Mouse (Mus musculus) spleen, adult 2 months (tissue): ENCODE measurements around the gene Slc43a2. TPM values are rescaled to one million over a fixed set of nuclear protein-coding genes. Genes with fewer than 3 reads are reported as not detected.

Source experiments
- DNase-seq, 2 experiments: peaks; one replicate each; pipeline versions ENCODE4 v3.0.0 to v3.0.0-alpha.2; 2012 to 2021; ENCODE audit warnings: low spot score in 2 of 2, low read depth in 1 of 2
- H3K27ac ChIP-seq: fragments of 200-500 bp; 2 replicates; pipeline ENCODE4 v1.5.1; 2012; ENCODE audit warnings: low read length, inconsistent platforms; ENCODE audit not compliant: insufficient read depth
- H3K27me3 ChIP-seq: fragments of 200-500 bp; 2 replicates; pipeline ENCODE4 v1.6.1; 2012; ENCODE audit warnings: mild to moderate bottlenecking, moderate library complexity, low read length, inconsistent platforms; ENCODE audit not compliant: control insufficient read depth, insufficient read depth
- H3K36me3 ChIP-seq: fragments of 200-500 bp; 2 replicates; pipeline ENCODE4 v1.6.1; 2012; ENCODE audit warnings: mild to moderate bottlenecking, low read length, inconsistent platforms; ENCODE audit not compliant: control insufficient read depth, insufficient read depth
- H3K4me1 ChIP-seq: fragments of 200-500 bp; 2 replicates; pipeline ENCODE4 v1.6.1; 2011; ENCODE audit warnings: inconsistent platforms; ENCODE audit not compliant: control insufficient read depth, insufficient read depth, insufficient read length
- H3K4me3 ChIP-seq: fragments of 200-500 bp; 2 replicates; pipeline ENCODE4 v1.5.1; 2011; ENCODE audit warnings: mild to moderate bottlenecking, inconsistent platforms; ENCODE audit not compliant: insufficient read depth, insufficient read length; ENCODE audit errors: extremely low read depth
- CTCF ChIP-seq: fragments of 200-500 bp; IDR thresholded peaks from 2 replicates; pipeline ENCODE4 v1.5.1; 2011; ENCODE audit warnings: mild to moderate bottlenecking, inconsistent platforms; ENCODE audit not compliant: insufficient read depth, insufficient read length, insufficient replicate concordance; ENCODE audit errors: extremely low read depth
- POLR2A ChIP-seq: fragments of 200-500 bp; IDR thresholded peaks from 2 replicates; pipeline ENCODE4 v1.6.1; 2011; ENCODE audit warnings: low read depth, low read length, inconsistent platforms
- WGBS: fragments of 180-500 bp; shearing (Covaris S2); methylation state at CpG from one replicate; pipeline ENCODE4 v1.1.7; 2018; 5-methylcytosine and 5-hydroxymethylcytosine counted together
- polyA plus RNA-seq: library from polyadenylated mRNA; depleted of rRNA; stranded (reverse); fragments of >200 nt; gene quantifications from 2 replicates; pipeline ENCODE4 v1.2.3, GENCODE M21; 2012

Slc43a2 gene
- polyA plus RNA-seq, 1 experiment = 57.3 TPM

DNA sequence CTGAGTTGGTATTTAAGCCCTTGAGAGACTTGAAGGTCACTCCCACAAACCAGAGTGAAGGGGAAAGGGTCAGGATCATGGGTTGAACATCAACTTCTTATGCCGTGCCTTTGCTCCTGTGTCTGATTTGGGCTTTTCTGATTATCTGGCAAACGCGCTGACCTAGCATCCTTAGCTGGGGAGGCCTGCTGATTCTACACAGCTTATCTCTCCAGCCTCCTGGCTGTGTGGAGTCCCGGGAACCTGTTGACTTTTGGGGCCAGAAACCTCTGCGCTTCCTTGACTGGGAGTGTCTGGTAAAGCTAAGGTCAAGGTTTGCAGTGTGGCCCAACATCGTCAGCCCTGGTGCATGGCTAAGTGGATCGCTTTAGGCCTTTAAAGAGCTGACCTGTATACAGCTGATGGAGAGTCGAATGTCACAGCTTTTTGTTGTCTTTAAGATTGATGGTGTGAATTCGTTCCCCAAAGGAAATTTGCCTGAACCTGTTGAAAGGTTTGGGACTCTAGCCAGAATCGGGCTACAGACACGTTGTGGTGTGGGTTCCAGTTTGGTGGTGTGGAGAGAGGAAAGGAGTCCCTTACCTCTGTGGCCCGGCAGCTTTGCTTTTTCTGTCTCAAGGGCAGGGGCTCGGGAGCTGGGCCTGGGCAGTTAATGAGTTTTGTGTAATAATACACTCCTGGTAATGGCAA, 3.8 kb downstream of the Slc43a2 start:
- WGBS = 61% methylated on average over 13 of the region's 13 CpGs
- Histone ChIP-seq H3K27me3 (no peaks in the 10 kb centered on the region), H3K4me3 (no peak overlapping the region), H3K4me1 (peaks cover 37% of the 10 kb centered on the region), H3K36me3 (peaks cover 3% of the 10 kb centered on the region; the same call in 1 of the 2 replicates), H3K27ac (0 out of 2 replicates have a peak overlapping the region, but pooled peaks have one; percentile 8)
- no peak for DNase-seq
- TF ChIP-seq POLR2A (no peak), CTCF (no peak)

DNA sequence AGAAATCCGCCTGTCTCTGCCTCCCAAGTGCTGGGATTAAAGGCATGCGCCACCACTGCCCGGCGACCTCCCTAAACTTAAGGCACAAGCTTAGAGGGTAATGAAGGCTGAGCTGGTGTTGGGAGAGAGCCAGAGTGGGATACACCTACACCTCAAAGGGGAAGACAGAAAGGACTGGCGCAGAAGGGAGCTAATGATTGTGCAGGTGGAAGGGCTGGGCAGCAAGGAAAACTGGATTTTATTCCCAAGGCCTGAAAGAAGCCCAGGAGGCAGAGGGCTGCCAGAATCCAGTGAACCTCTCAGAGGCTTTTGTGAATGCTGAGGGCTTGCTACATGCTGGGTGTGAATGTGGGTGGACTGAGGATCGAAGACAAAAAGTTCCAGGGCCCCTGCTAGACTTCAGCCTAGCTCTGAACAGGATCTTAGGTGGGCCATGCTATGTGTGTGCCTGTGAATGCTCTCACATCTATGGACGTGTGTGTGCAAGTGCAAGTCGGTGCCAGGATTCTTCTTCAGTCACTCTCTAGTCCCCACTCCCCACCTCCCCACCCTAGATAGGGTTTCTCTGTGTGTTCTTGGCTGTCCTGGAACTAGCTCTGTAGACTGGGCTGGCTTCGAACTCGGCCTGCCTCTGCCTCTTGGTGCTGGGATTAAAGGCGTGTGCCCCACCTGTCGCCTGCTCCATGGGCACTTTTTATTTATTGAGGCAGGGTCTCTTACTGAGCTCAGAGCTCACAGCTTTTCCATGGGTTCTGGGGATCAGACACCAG, 4.9 kb downstream of the Slc43a2 start:
- peaks cover 49% of the 10 kb centered on the region for H3K4me1 ChIP-seq
- WGBS = 91% methylated on average over 12 of the region's 12 CpGs
- DNase-seq = no peak
- H3K4me3 ChIP-seq = no peak overlapping the region
- H3K36me3 ChIP-seq = peaks cover 4% of the 10 kb centered on the region; the same call in 1 of the 2 replicates
- H3K27me3 ChIP-seq = no peaks in the 10 kb centered on the region
- no peak overlapping the region for H3K27ac ChIP-seq
- TF ChIP-seq CTCF (no peak), POLR2A (no peak)

DNA sequence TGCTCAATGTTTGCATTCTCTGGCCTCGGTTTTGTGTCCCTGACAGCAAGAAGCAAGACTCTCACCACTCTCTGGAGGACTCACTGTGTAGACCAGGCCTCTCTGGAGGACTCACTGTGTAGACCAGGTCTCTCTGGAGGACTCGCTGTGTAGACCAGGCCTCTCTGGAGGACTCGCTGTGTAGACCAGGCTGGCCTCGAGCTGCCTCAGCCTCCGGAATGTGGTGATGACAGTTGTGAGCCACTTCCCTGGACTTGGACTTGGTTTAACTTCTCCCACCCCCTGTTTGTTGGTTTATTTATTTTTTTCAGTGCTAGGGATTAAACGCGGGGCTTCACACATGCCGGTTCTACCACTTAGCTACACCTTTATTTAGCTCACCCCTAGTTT, 5.5 kb downstream of the Slc43a2 start:
- WGBS = 83% methylated on average over 8 of the region's 8 CpGs
- no peaks in the 10 kb centered on the region for H3K27me3 ChIP-seq
- peaks cover 4% of the 10 kb centered on the region; the same call in 1 of the 2 replicates for H3K36me3 ChIP-seq
- H3K4me3 ChIP-seq = no peak overlapping the region
- DNase-seq = no peak
- peaks cover 52% of the 10 kb centered on the region for H3K4me1 ChIP-seq
- TF ChIP-seq CTCF (no peak), POLR2A (no peak)
- H3K27ac ChIP-seq = no peak overlapping the region; the same call in 1 of the 2 replicates

DNA sequence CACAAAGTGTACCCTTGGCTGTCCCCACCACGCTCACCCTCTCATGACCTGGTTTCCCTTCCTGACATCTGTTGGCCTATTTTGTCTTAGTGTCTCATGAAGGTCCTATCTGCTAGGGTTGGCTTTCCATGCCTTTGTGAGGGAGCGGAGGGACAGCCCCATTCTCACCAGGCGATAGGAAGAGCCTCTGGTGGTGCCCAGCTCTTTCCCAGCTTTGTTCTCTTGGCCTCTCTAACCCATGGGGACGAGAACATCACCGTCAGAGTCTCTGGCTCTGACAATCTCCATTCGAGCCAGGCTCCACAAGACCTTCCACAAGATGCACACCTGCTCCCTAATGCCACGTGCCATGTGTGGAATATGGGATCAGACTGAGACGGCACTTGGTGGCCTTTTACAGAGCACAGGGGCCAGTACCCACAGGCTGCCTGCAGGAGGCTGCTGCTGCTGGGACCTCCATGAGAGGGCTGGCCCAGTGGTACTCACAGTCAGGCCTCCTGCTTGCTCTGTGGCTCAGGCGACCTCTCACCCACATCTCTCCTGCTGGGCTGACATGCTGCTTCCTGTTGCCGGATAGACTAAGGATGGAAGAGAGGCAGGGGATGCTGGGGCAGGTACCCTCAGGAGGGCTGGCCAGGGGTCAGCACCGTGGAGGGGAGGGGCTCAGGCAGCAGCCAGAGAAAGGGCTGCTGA, 6.1 kb downstream of the Slc43a2 start:
- TF ChIP-seq CTCF (no peak), POLR2A (no peak)
- no peaks in the 10 kb centered on the region for H3K27me3 ChIP-seq
- peaks cover 52% of the 10 kb centered on the region for H3K4me1 ChIP-seq
- H3K27ac ChIP-seq = peak overlapping the region; percentile 51
- no peak for DNase-seq
- 60% methylated on average over 11 of the region's 11 CpGs for WGBS
- H3K4me3 ChIP-seq = no peak overlapping the region
- H3K36me3 ChIP-seq = peaks cover 4% of the 10 kb centered on the region; the same call in 1 of the 2 replicates

DNA sequence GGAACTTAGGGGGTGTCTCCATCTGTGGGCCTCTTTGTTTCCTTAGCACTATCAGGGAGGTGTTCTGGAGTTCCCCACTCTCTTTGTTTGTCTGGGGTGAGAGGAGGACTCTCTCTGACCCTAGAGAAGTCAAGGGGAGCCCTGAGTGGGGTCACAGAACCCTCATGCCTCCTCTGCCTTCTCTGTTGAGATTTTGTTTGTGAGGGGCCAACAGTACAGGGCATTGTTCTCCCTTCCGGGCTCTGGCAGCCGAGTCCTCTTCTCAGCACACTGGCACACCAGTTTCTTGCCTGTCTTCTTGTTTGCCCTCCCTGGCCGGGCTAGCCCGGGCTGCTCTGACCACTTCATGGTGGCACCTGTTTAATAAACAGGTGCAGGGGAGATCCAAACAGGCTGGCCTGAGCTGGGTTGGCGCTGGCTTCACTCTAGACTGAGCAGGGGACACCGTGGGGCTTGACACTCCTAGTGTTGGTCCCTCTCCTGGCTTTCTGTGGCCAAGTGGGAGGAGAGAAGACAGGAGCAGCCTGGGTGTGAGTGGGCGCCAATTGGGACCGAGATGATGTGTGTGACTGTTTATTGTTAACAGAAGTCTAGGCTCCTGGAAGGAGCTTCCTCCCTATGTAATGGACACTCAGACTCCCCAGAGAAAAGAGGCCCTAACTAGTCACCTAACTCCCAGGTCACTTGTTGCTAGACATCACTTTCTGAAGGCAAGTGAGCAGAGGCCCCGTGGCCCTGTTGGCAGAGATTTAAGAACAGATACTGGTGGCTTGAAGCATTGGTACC, 6.9 kb downstream of the Slc43a2 start:
- WGBS = 62% methylated on average over 9 of the region's 9 CpGs
- Histone ChIP-seq H3K4me1 (peaks cover 50% of the 10 kb centered on the region), H3K4me3 (no peak overlapping the region), H3K36me3 (peaks cover 8% of the 10 kb centered on the region), H3K27me3 (no peaks in the 10 kb centered on the region), H3K27ac (peak overlapping the region; percentile 51)
- no peak for DNase-seq
- TF ChIP-seq CTCF (no peak), POLR2A (no peak)

DNA sequence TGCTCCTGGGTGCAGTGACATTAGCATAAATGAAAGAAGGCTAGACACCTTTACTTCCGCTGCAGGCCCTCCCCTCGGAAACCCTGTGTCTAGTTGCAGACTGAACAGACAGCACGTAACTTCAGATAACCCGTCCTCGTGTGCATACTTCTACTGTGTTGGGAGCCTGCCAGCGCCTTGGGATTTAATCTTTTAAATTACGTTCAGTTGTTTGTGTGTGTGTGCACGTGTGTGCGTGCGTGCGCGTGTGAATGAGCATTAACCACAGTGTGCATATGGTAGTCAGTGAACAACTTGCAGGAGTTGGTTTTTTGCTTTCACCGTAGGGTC, 7.4 kb downstream of the Slc43a2 start:
- H3K27me3 ChIP-seq = no peaks in the 10 kb centered on the region
- 66% methylated on average over 13 of the region's 13 CpGs for WGBS
- H3K4me1 ChIP-seq = peaks cover 48% of the 10 kb centered on the region
- no peak for DNase-seq
- H3K27ac ChIP-seq = peak overlapping the region; percentile 51
- peaks cover 8% of the 10 kb centered on the region for H3K36me3 ChIP-seq
- TF ChIP-seq POLR2A = no peak
- no peak overlapping the region for H3K4me3 ChIP-seq
